Mouse (Mus musculus) heart, embryonic 10.5 days (tissue): ENCODE data around the gene 4933416C03Rik. TPM values are rescaled to one million over a fixed set of nuclear protein-coding genes. Genes with fewer than 3 reads are reported as not detected.

Experiments used
- polyA plus RNA-seq: library from polyadenylated mRNA; unstranded; fragments of >200 nt; fragmentation: Nextera tagmentation; extraction: Ambion mirVana; gene quantifications from 2 replicates; pipeline ENCODE4 v1.2.1, GENCODE M21; 2016

The 4933416C03Rik gene
- polyA plus RNA-seq, 1 experiment from 2014 or later = not detected

Other genes starting within 250 kb of the 4933416C03Rik start
- 0.41 and 0.53 TPM in 2 replicates for gene Ptprr, start 95.7 kb downstream of the 4933416C03Rik start, polyA plus RNA-seq
- gene Ptprb, start 161.6 kb upstream of the 4933416C03Rik start, polyA plus RNA-seq = 5.4 and 7.4 TPM in 2 replicates